In the genomic region with DNA sequence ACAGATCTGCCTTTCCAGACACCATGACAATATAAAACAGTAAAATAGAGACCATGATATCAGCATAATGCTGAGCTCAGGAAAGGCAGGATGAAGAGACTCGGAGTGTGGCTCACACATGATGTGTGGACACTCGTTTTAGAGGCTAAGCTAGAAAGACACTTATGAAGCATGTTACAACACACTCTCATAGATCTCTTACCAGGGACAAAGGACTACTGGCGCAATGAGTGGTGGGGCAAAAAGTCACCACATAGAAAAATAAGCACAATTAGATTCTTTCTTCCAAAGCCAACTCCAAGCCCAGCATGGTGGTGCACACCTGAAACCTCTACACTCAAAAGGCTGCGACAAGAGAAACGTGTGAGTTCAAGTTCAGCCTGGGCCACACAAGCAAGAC, we compare ENCODE assay signal across 26 mouse cellular contexts.
"Had no signal": no experiment of that assay in that cellular context is flagged by ENCODE, and none has a peak within 500 bp of the region (broad histone marks: within the 10 kb centered on the region; RNA-seq: fewer than 3 reads in every experiment).

No protein-coding gene starts in this region.

- H3K4me1 ChIP-seq: limb, embryonic 13.5 days; limb, embryonic 15.5 days; liver, embryonic 13.5 days had no signal

- H3K4me2 ChIP-seq: heart, embryonic 11.5 days; heart, embryonic 13.5 days; heart, embryonic 15.5 days; hindbrain, embryonic 13.5 days; hindbrain, embryonic 15.5 days; kidney, embryonic 15.5 days; limb, embryonic 13.5 days; limb, embryonic 15.5 days; liver, embryonic 13.5 days had no signal

- H3K27me3 ChIP-seq: heart, embryonic 13.5 days; heart, embryonic 15.5 days; hindbrain, embryonic 13.5 days; hindbrain, embryonic 15.5 days; kidney, embryonic 15.5 days; limb, embryonic 13.5 days; limb, embryonic 15.5 days; liver, embryonic 13.5 days had no signal

- ATAC-seq: forebrain, postnatal 0 days; hindbrain, postnatal 0 days; intestine, embryonic 16.5 days had no signal

- H3K27ac ChIP-seq: heart, adult 2 months; heart, embryonic 13.5 days; heart, embryonic 15.5 days; hindbrain, embryonic 13.5 days; hindbrain, embryonic 15.5 days; hindbrain, postnatal 0 days; kidney, embryonic 15.5 days; kidney, postnatal 0 days; limb, embryonic 13.5 days; limb, embryonic 15.5 days; liver, embryonic 13.5 days had no signal

- DNase-seq: forebrain, postnatal 0 days; gastrocnemius, postnatal 14 days; gastrocnemius, postnatal 36 days; heart, adult 2 months; heart, postnatal 14 days; heart, postnatal 36 days; kidney, adult 11 months; kidney, adult 2 months; kidney, adult 9 months; kidney, postnatal 14 days; kidney, postnatal 36 days; layer of hippocampus, adult 9-11 months; layer of hippocampus, postnatal 36 days; left cerebral cortex, postnatal 4 days; liver, embryonic 13.5 days had no signal

- H3K9me3 ChIP-seq: heart, embryonic 13.5 days; heart, embryonic 15.5 days; hindbrain, embryonic 13.5 days; hindbrain, embryonic 15.5 days; kidney, embryonic 15.5 days; limb, embryonic 13.5 days; limb, embryonic 15.5 days; liver, embryonic 13.5 days had no signal

- H3K9ac ChIP-seq: forebrain, postnatal 0 days; heart, embryonic 13.5 days; heart, embryonic 15.5 days; hindbrain, embryonic 13.5 days; hindbrain, embryonic 15.5 days; kidney, embryonic 15.5 days; limb, embryonic 13.5 days; limb, embryonic 15.5 days; liver, embryonic 13.5 days had no signal

- H3K4me3 ChIP-seq: heart, adult 2 months; heart, embryonic 13.5 days; heart, embryonic 15.5 days; hindbrain, embryonic 13.5 days; hindbrain, embryonic 15.5 days; kidney, embryonic 15.5 days; limb, embryonic 13.5 days; limb, embryonic 15.5 days; liver, embryonic 13.5 days had no signal
